Mouse (Mus musculus) splenic B cell, adult 2 months (primary cell): ENCODE data around the gene Crnkl1.
"Not testable (repeated sequence)": the region's sequence is repeated elsewhere in the genome, so short reads cannot be mapped to it uniquely, and the experiment has no call there.

Experiments
- DNase-seq: peaks from one replicate; pipeline ENCODE4 v3.0.0-alpha.2; 2011; ENCODE audit warnings: low read depth, low spot score
- H3K27me3 ChIP-seq: 2 replicates; pipeline ENCODE4 v1.6.1; 2012; ENCODE audit warnings: mild to moderate bottlenecking, low read length, moderate library complexity, mixed read lengths; ENCODE audit not compliant: control insufficient read depth, poor library complexity, insufficient read depth, severe bottlenecking
- H3K36me3 ChIP-seq: 2 replicates; pipeline ENCODE4 v1.6.1; 2012; ENCODE audit warnings: mild to moderate bottlenecking, low read length, moderate library complexity, mixed read lengths; ENCODE audit not compliant: control insufficient read depth, poor library complexity, insufficient read depth, severe bottlenecking

The Crnkl1 gene

GRCm38 (mm10) chr2:145952726-145953125 is 17.9 kb upstream of the Crnkl1 start:
- no peak for DNase-seq
- no peaks in the 10 kb centered on the region for H3K36me3 ChIP-seq

GRCm38 (mm10) chr2:145950239-145950638 is 15.4 kb upstream of the Crnkl1 start:
- H3K27me3 ChIP-seq = no peaks in the 10 kb centered on the region
- DNase-seq = no peak
- H3K36me3 ChIP-seq = no peaks in the 10 kb centered on the region

More at GRCm38 (mm10) chr2:145952726-145953125, 17.9 kb upstream of the Crnkl1 start:
- H3K27me3 ChIP-seq = no peaks in the 10 kb centered on the region

- Histone ChIP-seq H3K36me3 (no peaks in the 10 kb centered on the region), H3K27me3 (no peaks in the 10 kb centered on the region)
- no peak for DNase-seq
These were observed 14.8 kb upstream of the Crnkl1 start for GRCm38 (mm10) chr2:145949475-145950068.

GRCm38 (mm10) chr2:145948402-145948954 is 13.7 kb upstream of the Crnkl1 start:
- DNase-seq = no peak
- Histone ChIP-seq H3K36me3 (no peaks in the 10 kb centered on the region), H3K27me3 (no peaks in the 10 kb centered on the region)

- Histone ChIP-seq H3K36me3 (no peaks in the 10 kb centered on the region), H3K27me3 (no peaks in the 10 kb centered on the region)
- no peak for DNase-seq
These were observed 9.5 kb upstream of the Crnkl1 start for GRCm38 (mm10) chr2:145944286-145944685.

- H3K27me3 ChIP-seq = no peaks in the 10 kb centered on the region; the same call in 1 of the 2 replicates
- no peaks in the 10 kb centered on the region for H3K36me3 ChIP-seq
- no peak for DNase-seq
These were observed 6.6 kb upstream of the Crnkl1 start for GRCm38 (mm10) chr2:145941403-145941802.

- DNase-seq = no peak
- Histone ChIP-seq H3K36me3 (peaks cover 3% of the 10 kb centered on the region; the same call in 1 of the 2 replicates), H3K27me3 (no peaks in the 10 kb centered on the region; the same call in 1 of the 2 replicates)
These were observed 2.2 kb upstream of the Crnkl1 start for GRCm38 (mm10) chr2:145936975-145937374.

- peaks cover 20% of the 10 kb centered on the region for H3K36me3 ChIP-seq
- DNase-seq = no peak
- H3K27me3 ChIP-seq = no peaks in the 10 kb centered on the region
These were observed 13.7 kb downstream of the Crnkl1 start for GRCm38 (mm10) chr2:145920941-145921650.

GRCm38 (mm10) chr2:145905884-145906283 is 28.9 kb downstream of the Crnkl1 start:
- H3K27me3 ChIP-seq = not testable (repeated sequence)

GRCm38 (mm10) chr2:145905156-145905555 is 29.7 kb downstream of the Crnkl1 start:
- H3K27me3 ChIP-seq = no peaks in the 10 kb centered on the region
- DNase-seq = peak; percentile 48
- peaks cover 3% of the 10 kb centered on the region; the same call in 1 of the 2 replicates for H3K36me3 ChIP-seq

More at GRCm38 (mm10) chr2:145905884-145906283, 28.9 kb downstream of the Crnkl1 start:
- not testable (repeated sequence) for DNase-seq, H3K36me3 ChIP-seq

GRCm38 (mm10) chr2:145903983-145904616 is 30.7 kb downstream of the Crnkl1 start:
- no peaks in the 10 kb centered on the region for H3K27me3 ChIP-seq
- DNase-seq = no peak
- H3K36me3 ChIP-seq = peaks cover 2% of the 10 kb centered on the region; the same call in 1 of the 2 replicates

- peak; percentile 89 for DNase-seq
- Histone ChIP-seq H3K36me3 (no peaks in the 10 kb centered on the region), H3K27me3 (no peaks in the 10 kb centered on the region)
These were observed 31.5 kb downstream of the Crnkl1 start for GRCm38 (mm10) chr2:145903061-145903901.

GRCm38 (mm10) chr2:145901861-145902260 is 33.0 kb downstream of the Crnkl1 start, which contains the start of gene Naa20:
Gene Naa20, plus strand, starts transcription at chr2:145902099.
- DNase-seq = no peak
- Histone ChIP-seq H3K27me3 (no peaks in the 10 kb centered on the region), H3K36me3 (no peaks in the 10 kb centered on the region)

- H3K36me3 ChIP-seq = not testable (repeated sequence)
These were observed 34.5 kb downstream of the Crnkl1 start for GRCm38 (mm10) chr2:145900318-145900717.

More at GRCm38 (mm10) chr2:145900318-145900717, 34.5 kb downstream of the Crnkl1 start:
- not testable (repeated sequence) for H3K27me3 ChIP-seq, DNase-seq
